Mouse (Mus musculus): Measurements from ENCODE around the gene Slc22a15. TPM values are rescaled to one million over a fixed set of nuclear protein-coding genes. Genes with fewer than 3 reads are reported as not detected.
A peak's percentile ranks its signal among the peaks of the same experiment; 100 is the strongest.

Slc22a15 gene
- polyA plus RNA-seq, 1 experiment from 2014 or later, result 4.8 TPM

GRCm38 (mm10) chr3:101883902-101884301 lies 40.4 kb downstream of the Slc22a15 start:
- Histone ChIP-seq H3K9me3 (replicated peaks) (no peaks in the 10 kb centered on the region), H3K4me3 (no peak overlapping the region), H3K36me3 (ENCODE audit: poor library complexity, severe bottlenecking) (peaks cover 11% of the 10 kb centered on the region; the same call in 1 of the 2 replicates), H3K4me2 (no peak overlapping the region), H3K4me1 (peaks cover 13% of the 10 kb centered on the region), H3K27ac (no peak overlapping the region), H3K27me3 (no peaks in the 10 kb centered on the region), H3K9ac (no peak overlapping the region)
- 68% methylated on average over 3 of the region's 3 CpGs for WGBS
- ATAC-seq, result no peak

- Histone ChIP-seq H3K36me3 (ENCODE audit: poor library complexity, severe bottlenecking) (peaks cover 11% of the 10 kb centered on the region; the same call in 1 of the 2 replicates), H3K9ac (no peak overlapping the region), H3K27me3 (no peaks in the 10 kb centered on the region), H3K4me3 (no peak overlapping the region), H3K9me3 (replicated peaks) (no peaks in the 10 kb centered on the region), H3K27ac (no peak overlapping the region), H3K4me2 (no peak overlapping the region), H3K4me1 (peaks cover 18% of the 10 kb centered on the region)
- ATAC-seq, result no peak
- WGBS, result 77% methylated on average over 9 of the region's 9 CpGs
Measured at GRCm38 (mm10) chr3:101881721-101882120, 42.5 kb downstream of the Slc22a15 start.

- no peak overlapping the region for H3K9ac ChIP-seq
- no peaks in the 10 kb centered on the region for H3K9me3 ChIP-seq (replicated peaks)
- peaks cover 19% of the 10 kb centered on the region for H3K4me1 ChIP-seq
- no peaks in the 10 kb centered on the region for H3K27me3 ChIP-seq
- no peak overlapping the region for H3K4me2 ChIP-seq
- no peak overlapping the region for H3K27ac ChIP-seq
- peaks cover 11% of the 10 kb centered on the region; the same call in 1 of the 2 replicates for H3K36me3 ChIP-seq (ENCODE audit: poor library complexity, severe bottlenecking)
- ATAC-seq, result no peak
- no peak overlapping the region for H3K4me3 ChIP-seq
- WGBS, result 86% methylated on average over 6 of the region's 6 CpGs
Measured at GRCm38 (mm10) chr3:101880818-101881217, 43.4 kb downstream of the Slc22a15 start.

GRCm38 (mm10) chr3:101878136-101878535 lies 46.1 kb downstream of the Slc22a15 start:
- no peak for ATAC-seq
- Histone ChIP-seq H3K27me3 (no peaks in the 10 kb centered on the region), H3K9ac (no peak overlapping the region), H3K36me3 (ENCODE audit: poor library complexity, severe bottlenecking) (peaks cover 11% of the 10 kb centered on the region; the same call in 1 of the 2 replicates), H3K27ac (no peak overlapping the region), H3K4me1 (peaks cover 17% of the 10 kb centered on the region), H3K4me3 (no peak overlapping the region), H3K4me2 (no peak overlapping the region), H3K9me3 (replicated peaks) (no peaks in the 10 kb centered on the region)
- 6% methylated on average over 5 of the region's 5 CpGs for WGBS

- no peak overlapping the region for H3K4me3 ChIP-seq
- no peaks in the 10 kb centered on the region for H3K27me3 ChIP-seq
- H3K27ac ChIP-seq, result no peak overlapping the region
- H3K4me2 ChIP-seq, result no peak overlapping the region
- 81% methylated on average over 7 of the region's 7 CpGs for WGBS
- peaks cover 11% of the 10 kb centered on the region; the same call in 1 of the 2 replicates for H3K36me3 ChIP-seq (ENCODE audit: poor library complexity, severe bottlenecking)
- ATAC-seq, result no peak
- H3K4me1 ChIP-seq, result peaks cover 19% of the 10 kb centered on the region
- no peaks in the 10 kb centered on the region for H3K9me3 ChIP-seq (replicated peaks)
- H3K9ac ChIP-seq, result no peak overlapping the region
Measured at GRCm38 (mm10) chr3:101876459-101877285, 47.6 kb downstream of the Slc22a15 start.

- WGBS, result 39% methylated on average over 10 of the region's 10 CpGs
- Histone ChIP-seq H3K4me2 (no peak overlapping the region), H3K9ac (no peak overlapping the region), H3K9me3 (replicated peaks) (no peaks in the 10 kb centered on the region), H3K27me3 (no peaks in the 10 kb centered on the region), H3K27ac (peak overlapping the region; percentile 54; the same call in 1 of the 2 replicates), H3K36me3 (ENCODE audit: poor library complexity, severe bottlenecking) (peaks cover 11% of the 10 kb centered on the region; the same call in 1 of the 2 replicates), H3K4me1 (peaks cover 19% of the 10 kb centered on the region), H3K4me3 (no peak overlapping the region)
- peak; percentile 43; the same call in 1 of the 2 replicates for ATAC-seq
Measured at GRCm38 (mm10) chr3:101875258-101875920, 48.9 kb downstream of the Slc22a15 start.

- H3K4me2 ChIP-seq, result no peak overlapping the region
- H3K4me1 ChIP-seq, result peaks cover 15% of the 10 kb centered on the region
- no peak overlapping the region for H3K4me3 ChIP-seq
- no peaks in the 10 kb centered on the region for H3K36me3 ChIP-seq (ENCODE audit: poor library complexity, severe bottlenecking)
- 86% methylated on average over 7 of the region's 7 CpGs for WGBS
- ATAC-seq, result no peak
- H3K27ac ChIP-seq, result no peak overlapping the region
- no peaks in the 10 kb centered on the region for H3K27me3 ChIP-seq
- no peaks in the 10 kb centered on the region for H3K9me3 ChIP-seq (replicated peaks)
- no peak overlapping the region for H3K9ac ChIP-seq
Measured at GRCm38 (mm10) chr3:101873061-101873675, 51.1 kb downstream of the Slc22a15 start.

- 86% methylated on average over 9 of the region's 9 CpGs for WGBS
- H3K27ac ChIP-seq, result no peak overlapping the region
- H3K4me3 ChIP-seq, result no peak overlapping the region
- no peak overlapping the region for H3K4me2 ChIP-seq
- peaks cover 14% of the 10 kb centered on the region for H3K4me1 ChIP-seq
- H3K27me3 ChIP-seq, result no peaks in the 10 kb centered on the region
- H3K9me3 ChIP-seq (replicated peaks), result no peaks in the 10 kb centered on the region
- no peaks in the 10 kb centered on the region for H3K36me3 ChIP-seq (ENCODE audit: poor library complexity, severe bottlenecking)
- no peak for ATAC-seq
- no peak overlapping the region for H3K9ac ChIP-seq
Measured at GRCm38 (mm10) chr3:101871951-101872350, 52.3 kb downstream of the Slc22a15 start.

GRCm38 (mm10) chr3:101867001-101867421 lies 57.2 kb downstream of the Slc22a15 start:
- no peaks in the 10 kb centered on the region for H3K27me3 ChIP-seq
- no peak overlapping the region for H3K4me2 ChIP-seq
- ATAC-seq, result no peak
- no peak overlapping the region for H3K4me3 ChIP-seq
- no peak overlapping the region for H3K9ac ChIP-seq
- peaks cover 13% of the 10 kb centered on the region; the same call in 1 of the 2 replicates for H3K36me3 ChIP-seq (ENCODE audit: poor library complexity, severe bottlenecking)
- H3K9me3 ChIP-seq (replicated peaks), result no peaks in the 10 kb centered on the region
- H3K27ac ChIP-seq, result no peak overlapping the region
- 60% methylated on average over 4 of the region's 4 CpGs for WGBS
- H3K4me1 ChIP-seq, result no peaks in the 10 kb centered on the region

GRCm38 (mm10) chr3:101861856-101862255 lies 62.4 kb downstream of the Slc22a15 start:
- WGBS, result 88% methylated on average over 3 of the region's 3 CpGs
- peaks cover 25% of the 10 kb centered on the region; the same call in 1 of the 2 replicates for H3K36me3 ChIP-seq (ENCODE audit: poor library complexity, severe bottlenecking)

GRCm38 (mm10) chr3:101860151-101860550 lies 64.1 kb downstream of the Slc22a15 start:
- peaks cover 25% of the 10 kb centered on the region; the same call in 1 of the 2 replicates for H3K36me3 ChIP-seq (ENCODE audit: poor library complexity, severe bottlenecking)
- no peaks in the 10 kb centered on the region for H3K9me3 ChIP-seq (replicated peaks)
- no peak overlapping the region for H3K27ac ChIP-seq
- H3K4me2 ChIP-seq, result no peak overlapping the region
- ATAC-seq, result no peak
- 77% methylated on average over 7 of the region's 7 CpGs for WGBS
- H3K4me3 ChIP-seq, result no peak overlapping the region
- H3K27me3 ChIP-seq, result no peaks in the 10 kb centered on the region
- H3K4me1 ChIP-seq, result peaks cover 9% of the 10 kb centered on the region
- H3K9ac ChIP-seq, result no peak overlapping the region

More at GRCm38 (mm10) chr3:101861856-101862255, 62.4 kb downstream of the Slc22a15 start:
- Histone ChIP-seq H3K27ac (no peak overlapping the region), H3K9ac (no peak overlapping the region), H3K4me3 (no peak overlapping the region), H3K27me3 (no peaks in the 10 kb centered on the region), H3K4me2 (no peak overlapping the region), H3K4me1 (peaks cover 9% of the 10 kb centered on the region), H3K9me3 (replicated peaks) (no peaks in the 10 kb centered on the region)
- ATAC-seq, result no peak

GRCm38 (mm10) chr3:101859740-101860139 lies 64.5 kb downstream of the Slc22a15 start:
- no peaks in the 10 kb centered on the region for H3K27me3 ChIP-seq
- H3K36me3 ChIP-seq (ENCODE audit: poor library complexity, severe bottlenecking), result peaks cover 25% of the 10 kb centered on the region; the same call in 1 of the 2 replicates
- H3K4me2 ChIP-seq, result peak overlapping the region; percentile 31
- WGBS, result 35% methylated on average over 7 of the region's 7 CpGs
- peak; percentile 55; the same call in 1 of the 2 replicates for ATAC-seq
- H3K9ac ChIP-seq, result no peak overlapping the region
- H3K4me3 ChIP-seq, result no peak overlapping the region
- H3K4me1 ChIP-seq, result peaks cover 9% of the 10 kb centered on the region
- no peaks in the 10 kb centered on the region for H3K9me3 ChIP-seq (replicated peaks)
- no peak overlapping the region for H3K27ac ChIP-seq

All from forebrain, embryonic 13.5 days (tissue).